Mouse (Mus musculus): ENCODE results near the gene Ofcc1. TPM values are rescaled to one million over a fixed set of nuclear protein-coding genes. Genes with fewer than 3 reads are reported as not detected.

Ofcc1 gene
- polyA plus RNA-seq, 1 experiment from 2014 or later, result 0.11 TPM

DNA sequence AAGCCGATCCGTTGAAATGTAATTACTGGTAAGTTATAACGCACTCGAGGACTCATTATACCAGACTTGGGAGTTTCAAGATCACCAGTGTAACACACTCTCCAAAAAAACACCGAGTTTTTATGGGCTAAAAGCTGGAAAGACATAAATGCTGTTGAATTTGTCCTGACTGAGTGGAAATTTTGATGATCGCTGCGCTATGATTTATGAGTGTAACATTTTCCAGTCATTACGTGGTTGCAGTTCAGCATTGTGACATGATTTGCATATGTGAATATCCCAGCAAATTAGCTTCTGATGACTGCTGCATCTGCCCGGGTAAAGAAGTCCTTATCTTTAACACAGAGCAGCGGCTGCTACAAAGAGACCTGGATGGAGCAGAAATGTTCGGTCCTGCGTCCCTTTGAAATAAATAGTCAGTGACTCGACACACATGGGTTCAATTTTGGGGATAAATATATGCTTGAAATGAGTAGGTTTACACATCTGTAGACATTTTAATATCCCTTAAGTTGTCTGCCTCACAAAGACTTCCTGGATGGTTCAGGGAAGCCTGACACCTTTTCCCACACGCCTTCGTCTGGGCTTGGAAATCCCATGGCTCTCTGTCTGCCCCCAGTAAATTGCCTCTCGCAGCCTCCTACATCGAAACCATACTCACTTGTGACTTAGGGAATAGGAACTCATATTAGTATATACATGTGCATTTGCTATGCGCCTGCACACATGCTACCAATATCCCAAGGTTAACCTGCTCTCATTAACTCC, 381.8 kb downstream of the Ofcc1 start:
- Histone ChIP-seq H3K27ac (ENCODE audit: low read length) (no peak overlapping the region), H3K9ac (replicated peaks; ENCODE audit: low read depth, low read length) (no peak overlapping the region), H3K27me3 (replicated peaks; ENCODE audit: control insufficient read depth, insufficient read depth, low read length) (no peaks in the 10 kb centered on the region), H3K4me2 (ENCODE audit: low read length) (no peak overlapping the region), H3K4me3 (replicated peaks; ENCODE audit: low read length) (no peak overlapping the region), H3K36me3 (ENCODE audit: control insufficient read depth, insufficient read depth) (no peaks in the 10 kb centered on the region), H3K9me3 (ENCODE audit: control insufficient read depth, low read length) (no peaks in the 10 kb centered on the region), H3K4me1 (replicated peaks; ENCODE audit: control insufficient read depth, insufficient read depth, low read length) (no peaks in the 10 kb centered on the region)
- 79% methylated on average over 18 of the region's 18 CpGs for WGBS
- ATAC-seq, result no peak

DNA sequence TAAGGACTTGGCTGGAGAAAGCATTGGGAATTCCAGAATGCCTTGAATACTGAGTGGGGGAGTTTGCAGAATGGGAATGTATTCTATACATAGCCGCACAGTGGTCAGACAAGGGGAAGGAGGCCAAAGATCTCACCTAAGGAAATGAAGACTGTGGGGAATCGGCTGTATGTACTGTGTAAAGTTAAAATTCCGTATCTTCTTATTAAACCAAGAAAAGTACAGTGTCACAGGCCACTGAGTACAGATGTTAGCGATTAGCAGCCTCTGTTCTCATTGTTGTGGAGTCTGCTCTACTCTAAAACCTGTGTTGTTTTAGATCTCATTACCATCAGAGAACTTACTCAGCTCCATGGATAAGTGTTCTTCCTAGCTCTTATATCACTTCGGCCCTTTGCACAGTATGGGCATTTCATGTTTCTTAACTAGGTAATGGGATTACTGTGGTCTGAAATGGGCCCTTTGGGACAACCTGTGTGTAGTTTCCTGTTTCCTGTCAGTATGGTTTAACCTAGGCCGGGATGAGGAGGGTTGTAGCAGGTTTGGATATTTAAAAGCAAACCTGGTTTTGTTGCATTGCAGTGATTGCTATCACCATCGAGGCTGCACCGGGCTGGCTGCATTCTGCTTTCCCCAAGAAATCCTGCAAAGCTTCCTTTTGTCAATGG, 392.8 kb downstream of the Ofcc1 start:
- Histone ChIP-seq H3K4me3 (replicated peaks; ENCODE audit: low read length) (no peak overlapping the region), H3K4me2 (ENCODE audit: low read length) (no peak overlapping the region), H3K9me3 (ENCODE audit: control insufficient read depth, low read length) (0 out of 2 replicates have a peak, but pooled peaks cover 2% of the 10 kb centered on the region), H3K36me3 (ENCODE audit: control insufficient read depth, insufficient read depth) (no peaks in the 10 kb centered on the region), H3K27ac (ENCODE audit: low read length) (no peak overlapping the region), H3K9ac (replicated peaks; ENCODE audit: low read depth, low read length) (no peak overlapping the region), H3K4me1 (replicated peaks; ENCODE audit: control insufficient read depth, insufficient read depth, low read length) (no peaks in the 10 kb centered on the region), H3K27me3 (replicated peaks; ENCODE audit: control insufficient read depth, insufficient read depth, low read length) (no peaks in the 10 kb centered on the region)
- 88% methylated on average over 8 of the region's 8 CpGs for WGBS
- no peak for ATAC-seq

DNA sequence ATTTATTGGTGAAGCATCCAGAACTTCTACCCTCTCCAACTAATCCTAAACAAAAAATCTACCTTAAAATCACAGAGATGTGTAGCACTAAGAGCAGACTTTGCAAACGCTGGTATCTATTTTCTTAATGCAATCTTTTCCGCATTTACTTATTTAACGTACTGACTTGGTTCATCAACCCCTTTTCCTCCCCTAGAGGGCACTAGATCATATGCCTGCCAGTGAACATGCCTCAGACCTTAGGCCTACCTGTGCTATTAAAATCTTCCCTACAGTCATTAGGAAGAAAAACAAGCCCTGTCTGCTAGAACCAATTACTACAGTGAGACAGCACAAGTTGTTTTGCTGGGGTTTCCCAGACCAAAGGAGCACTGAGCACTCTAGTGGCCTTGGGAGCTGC, 404.0 kb downstream of the Ofcc1 start:
- 74% methylated on average over 3 of the region's 3 CpGs for WGBS
- no peaks in the 10 kb centered on the region for H3K36me3 ChIP-seq (ENCODE audit: control insufficient read depth, insufficient read depth)
- ATAC-seq, result no peak
- no peak overlapping the region for H3K4me3 ChIP-seq (replicated peaks; ENCODE audit: low read length)
- no peak overlapping the region for H3K4me2 ChIP-seq (ENCODE audit: low read length)
- H3K4me1 ChIP-seq (replicated peaks; ENCODE audit: control insufficient read depth, insufficient read depth, low read length), result no peaks in the 10 kb centered on the region
- no peaks in the 10 kb centered on the region for H3K9me3 ChIP-seq (ENCODE audit: control insufficient read depth, low read length)
- no peaks in the 10 kb centered on the region for H3K27me3 ChIP-seq (replicated peaks; ENCODE audit: control insufficient read depth, insufficient read depth, low read length)
- H3K9ac ChIP-seq (replicated peaks; ENCODE audit: low read depth, low read length), result no peak overlapping the region
- no peak overlapping the region for H3K27ac ChIP-seq (ENCODE audit: low read length)

DNA sequence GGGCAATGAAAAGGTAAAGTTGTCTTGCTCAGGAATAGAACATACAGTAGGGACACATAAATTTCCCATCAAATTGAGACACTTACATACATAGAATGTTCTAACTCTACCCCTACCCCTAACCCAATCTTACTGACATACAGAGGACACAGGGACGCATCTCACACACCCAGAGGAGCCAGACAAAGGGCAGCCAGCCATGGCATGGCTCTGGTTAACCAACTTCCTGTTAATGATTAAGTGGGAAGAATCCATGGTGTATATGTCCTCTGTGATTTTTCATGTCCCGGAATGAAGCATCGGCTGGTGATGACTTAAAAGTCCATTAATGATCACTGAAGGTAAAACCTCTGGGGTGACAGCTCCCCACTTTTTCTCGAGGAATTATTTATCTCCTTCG, 405.2 kb downstream of the Ofcc1 start:
- no peaks in the 10 kb centered on the region for H3K9me3 ChIP-seq (ENCODE audit: control insufficient read depth, low read length)
- no peaks in the 10 kb centered on the region for H3K27me3 ChIP-seq (replicated peaks; ENCODE audit: control insufficient read depth, insufficient read depth, low read length)
- no peaks in the 10 kb centered on the region for H3K4me1 ChIP-seq (replicated peaks; ENCODE audit: control insufficient read depth, insufficient read depth, low read length)
- H3K4me2 ChIP-seq (ENCODE audit: low read length), result no peak overlapping the region
- 75% methylated on average over 5 of the region's 5 CpGs for WGBS
- no peaks in the 10 kb centered on the region for H3K36me3 ChIP-seq (ENCODE audit: control insufficient read depth, insufficient read depth)
- no peak overlapping the region for H3K4me3 ChIP-seq (replicated peaks; ENCODE audit: low read length)
- H3K27ac ChIP-seq (ENCODE audit: low read length), result no peak overlapping the region
- no peak overlapping the region for H3K9ac ChIP-seq (replicated peaks; ENCODE audit: low read depth, low read length)
- ATAC-seq, result no peak
